Mouse (Mus musculus) MEL (cell line): ENCODE measurements around the gene Eaf1. TPM values are rescaled to one million over a fixed set of nuclear protein-coding genes. Genes with fewer than 3 reads are reported as not detected.

Experiments
- DNase-seq: peaks from one replicate; pipeline ENCODE4 v3.0.0; 2011; ENCODE audit warnings: low read depth, low spot score
- H3K27ac ChIP-seq: 2 replicates; pipeline ENCODE4 v1.5.1; 2012; ENCODE audit warnings: low read depth, mild to moderate bottlenecking, control low read depth, low read length, moderate library complexity; ENCODE audit not compliant: control insufficient read depth
- H3K27me3 ChIP-seq, 2 experiments: fragments of 150-350 bp in 1 of 2; sonication (generic) in 1 of 2; 2 replicates each; pipeline ENCODE4 v1.6.1; 2012; ENCODE audit warnings: low read length in 2 of 2, mild to moderate bottlenecking in 2 of 2, improper control_type of control experiment in 1 of 2, moderate library complexity in 1 of 2; ENCODE audit not compliant: insufficient read depth in 2 of 2, control insufficient read depth in 1 of 2
- H3K36me3 ChIP-seq, 2 experiments: 2 replicates each; pipeline ENCODE4 v1.6.1; 2012 to 2014; ENCODE audit warnings: low read length in 2 of 2, improper control_type of control experiment in 1 of 2, inconsistent platforms in 1 of 2, mild to moderate bottlenecking in 1 of 2; ENCODE audit not compliant: insufficient read depth in 2 of 2, control insufficient read depth in 1 of 2
- H3K4me1 ChIP-seq, 2 experiments: fragments of 150-350 bp in 1 of 2; sonication (generic) in 1 of 2; 2 replicates each; pipeline ENCODE4 v1.6.1; 2012; ENCODE audit warnings: low read length in 2 of 2, improper control_type of control experiment in 1 of 2, mild to moderate bottlenecking in 1 of 2; ENCODE audit not compliant: insufficient read depth in 2 of 2, control insufficient read depth in 1 of 2
- H3K4me3 ChIP-seq, 2 experiments: fragments of 150-350 bp in 1 of 2; sonication (generic) in 1 of 2; 2 replicates each; pipeline ENCODE4 v1.5.1; 2012; ENCODE audit warnings: low read depth in 2 of 2, low read length in 2 of 2, mild to moderate bottlenecking in 2 of 2, moderate library complexity in 2 of 2, control low read depth in 1 of 2, improper control_type of control experiment in 1 of 2; ENCODE audit not compliant: control insufficient read depth in 1 of 2, insufficient read depth in 1 of 2
- H3K79me2 ChIP-seq: 2 replicates; pipeline ENCODE4 v1.6.1; 2012; ENCODE audit warnings: mild to moderate bottlenecking, low read length, moderate library complexity; ENCODE audit not compliant: control insufficient read depth, poor library complexity, insufficient read depth
- H3K9ac ChIP-seq: 2 replicates; pipeline ENCODE4 v1.6.1; 2012; ENCODE audit warnings: low read depth, mild to moderate bottlenecking, control low read depth, low read length, moderate library complexity; ENCODE audit not compliant: control insufficient read depth, poor library complexity, severe bottlenecking
- H3K9me3 ChIP-seq: fragments of 150-350 bp; sonication (generic); replicated peaks from 2 replicates; pipeline ENCODE4 v1.6.1; 2012; ENCODE audit warnings: mild to moderate bottlenecking, low read length, improper control_type of control experiment, moderate library complexity; ENCODE audit not compliant: insufficient read depth
- BHLHE40 ChIP-seq: IDR thresholded peaks from 2 replicates; pipeline ENCODE4 v1.6.1; 2012; ENCODE audit warnings: low read depth, mild to moderate bottlenecking, inconsistent platforms, low read length, improper control_type of control experiment, borderline replicate concordance
- CTCF ChIP-seq, 3 experiments: IDR thresholded peaks in 2 of 3; conservative IDR thresholded peaks in 1 of 3; 2 replicates each; pipeline ENCODE4 v1.5.1; 2011 to 2012; ENCODE audit warnings: low read length in 3 of 3, low read depth in 2 of 3, mild to moderate bottlenecking in 2 of 3, improper control_type of control experiment in 1 of 3, inconsistent platforms in 1 of 3, mixed read lengths in 1 of 3, moderate library complexity in 1 of 3; ENCODE audit not compliant: control insufficient read depth in 1 of 3, insufficient read depth in 1 of 3, poor library complexity in 1 of 3, severe bottlenecking in 1 of 3
- EP300 ChIP-seq, 2 experiments: IDR thresholded peaks; 2 replicates each; pipeline ENCODE4 v1.6.1; 2011; ENCODE audit warnings: improper control_type of control experiment in 2 of 2, low read length in 2 of 2, low read depth in 1 of 2, mild to moderate bottlenecking in 1 of 2
- GABPA ChIP-seq: IDR thresholded peaks from 2 replicates; pipeline ENCODE4 v1.6.1; 2012; ENCODE audit warnings: low read depth, mild to moderate bottlenecking, inconsistent platforms, low read length, improper control_type of control experiment, moderate library complexity
- GATA1 ChIP-seq: IDR thresholded peaks from 2 replicates; pipeline ENCODE4 v1.6.1; 2011; ENCODE audit warnings: low read depth, low read length, improper control_type of control experiment
- MAZ ChIP-seq: IDR thresholded peaks from 2 replicates; pipeline ENCODE4 v1.6.1; 2012; ENCODE audit warnings: low read depth, mild to moderate bottlenecking, inconsistent platforms, low read length, improper control_type of control experiment
- MXI1 ChIP-seq: IDR thresholded peaks from 2 replicates; pipeline ENCODE4 v1.6.1; 2011; ENCODE audit warnings: mild to moderate bottlenecking, low read depth, low read length, improper control_type of control experiment
- MYC ChIP-seq: IDR thresholded peaks from 2 replicates; pipeline ENCODE4 v1.6.1; 2011; ENCODE audit warnings: low read depth, mild to moderate bottlenecking, low read length, improper control_type of control experiment, moderate library complexity
- POLR2AphosphoS5 ChIP-seq: IDR thresholded peaks from 2 replicates; pipeline ENCODE4 v1.6.1; 2012; ENCODE audit warnings: low read depth, borderline replicate concordance, mild to moderate bottlenecking, inconsistent platforms, low read length, moderate library complexity, mixed read lengths
- RCOR1 ChIP-seq: IDR thresholded peaks from 2 replicates; pipeline ENCODE4 v1.6.1; 2012; ENCODE audit warnings: low read depth, mild to moderate bottlenecking, inconsistent platforms, low read length, improper control_type of control experiment
- SIN3A ChIP-seq: IDR thresholded peaks from 2 replicates; pipeline ENCODE4 v1.6.1; 2012; ENCODE audit warnings: low read length, improper control_type of control experiment, inconsistent platforms
- TCF12 ChIP-seq: IDR thresholded peaks from 2 replicates; pipeline ENCODE4 v1.6.1; 2014; ENCODE audit warnings: low read depth, mild to moderate bottlenecking, inconsistent platforms, low read length, improper control_type of control experiment, moderate library complexity
- USF1 ChIP-seq: IDR thresholded peaks from 2 replicates; pipeline ENCODE4 v1.6.1; 2014; ENCODE audit warnings: low read depth, mild to moderate bottlenecking, inconsistent platforms, low read length, improper control_type of control experiment, moderate library complexity
- ZC3H11A ChIP-seq: IDR thresholded peaks from 2 replicates; pipeline ENCODE4 v1.6.1; 2012; ENCODE audit warnings: low read depth, mild to moderate bottlenecking, inconsistent platforms, low read length, improper control_type of control experiment
- ZKSCAN1 ChIP-seq: IDR thresholded peaks from 2 replicates; pipeline ENCODE4 v1.6.1; 2012; ENCODE audit warnings: low read depth, mild to moderate bottlenecking, inconsistent platforms, low read length, improper control_type of control experiment, moderate library complexity
- ZMIZ1 ChIP-seq: IDR thresholded peaks from 2 replicates; pipeline ENCODE4 v1.6.1; 2012; ENCODE audit warnings: low read depth, mild to moderate bottlenecking, inconsistent platforms, low read length, improper control_type of control experiment, moderate library complexity
- ZNF384 ChIP-seq: IDR thresholded peaks from 2 replicates; pipeline ENCODE4 v1.6.1; 2012; ENCODE audit warnings: low read depth, mild to moderate bottlenecking, inconsistent platforms, low read length, improper control_type of control experiment
- polyA plus RNA-seq, 2 experiments: library from polyadenylated mRNA; stranded (reverse) in 1 of 2; unstranded in 1 of 2; fragments of >175 nt in 1 of 2; fragments of >200 nt in 1 of 2; gene quantifications; 2 replicates each; pipeline versions ENCODE4 v1.2.1 to v1.2.4; 2012; ENCODE audit warnings: low replicate concordance in 2 of 2, low read depth in 1 of 2; ENCODE audit not compliant: insufficient read length in 2 of 2, insufficient read depth in 1 of 2, missing spikeins in 1 of 2
- total RNA-seq: library from RNA; depleted of rRNA; stranded (reverse); fragments of 300-350 nt; gene quantifications from 2 replicates; pipeline ENCODE4 v1.2.3, GENCODE M21; 2012

Gene Eaf1
- total and polyA plus RNA-seq, 3 experiments, result 50.6 to 67.2 TPM; not detected in 1

- Histone ChIP-seq H3K9me3 (no peaks in the 10 kb centered on the region), H3K4me3 (no peak overlapping the region), H3K36me3 (peaks cover 0 to 28% of the 10 kb centered on the region in 2 experiments; a peak in 2 of 4 replicates), H3K27ac (no peak overlapping the region), H3K4me1 (no peaks in the 10 kb centered on the region), H3K79me2 (peaks cover 4% of the 10 kb centered on the region; the same call in 1 of the 2 replicates), H3K27me3 (no peaks in the 10 kb centered on the region), H3K9ac (no peak overlapping the region)
- TF ChIP-seq ZC3H11A (no peak), ZNF384 (no peak), POLR2AphosphoS5 (no peak), RCOR1 (no peak), MXI1 (no peak), MYC (no peak), MAZ (no peak), CTCF (IDR thresholded peaks at IDR 0.05 in 2 of 3, conservative IDR thresholded peaks at IDR 0.05 in 1 of 3; ENCODE audit: control insufficient read depth in 1 of 3, insufficient read depth in 1 of 3, low read depth in 2 of 3, low read length in 3 of 3, poor library complexity in 1 of 3, severe bottlenecking in 1 of 3) (peak in 1 of 3 experiments; percentile 9; a peak in 1 of 6 replicates)
- no peak for DNase-seq
These were observed 7.7 kb upstream of the Eaf1 start for GRCm38 (mm10) chr14:31486465-31486864.

GRCm38 (mm10) chr14:31488055-31488454, 6.1 kb upstream of the Eaf1 start:
- no peaks in the 10 kb centered on the region for H3K4me1 ChIP-seq
- no peak for TF ChIP-seq ZC3H11A
- no peak for TF ChIP-seq SIN3A
- TF ChIP-seq ZMIZ1, result no peak
- no peak for TF ChIP-seq MXI1
- no peak for TF ChIP-seq ZKSCAN1
- TF ChIP-seq MYC, result no peak
- no peak for TF ChIP-seq GABPA
- no peak for TF ChIP-seq TCF12
- no peak for TF ChIP-seq BHLHE40
- no peak for TF ChIP-seq EP300 (IDR thresholded peaks at IDR 0.05; ENCODE audit: low read depth in 1 of 2, low read length in 2 of 2)
- TF ChIP-seq GATA1, result no peak
- no peak for TF ChIP-seq USF1
- H3K36me3 ChIP-seq, result peaks cover 7 to 29% of the 10 kb centered on the region in 2 experiments
- H3K9ac ChIP-seq, result no peak overlapping the region
- H3K27me3 ChIP-seq, result no peaks in the 10 kb centered on the region
- H3K9me3 ChIP-seq, result no peaks in the 10 kb centered on the region
- no peak overlapping the region for H3K27ac ChIP-seq
- no peak for DNase-seq
- H3K4me3 ChIP-seq, result no peak overlapping the region
- peaks cover 15% of the 10 kb centered on the region for H3K79me2 ChIP-seq
